ENCODE assay signal across 35 mouse cellular contexts in genomic region chr8:12445258-12445657, GRCm38 (mm10). TPM values are rescaled to one million over a fixed set of nuclear protein-coding genes. Genes with fewer than 3 reads are reported as not detected.
"Had no signal": no experiment of that assay in that cellular context is flagged by ENCODE, and none has a peak within 500 bp of the region (broad histone marks: within the 10 kb centered on the region; RNA-seq: fewer than 3 reads in every experiment).

No protein-coding gene starts in this region.

- H3K27ac ChIP-seq: heart, adult 2 months; heart, embryonic 13.5 days; heart, embryonic 15.5 days; hindbrain, embryonic 13.5 days; hindbrain, embryonic 15.5 days; hindbrain, postnatal 0 days; kidney, embryonic 15.5 days; kidney, postnatal 0 days; layer of hippocampus, adult 2 months; left cerebral cortex, adult 2 months; limb, embryonic 10.5 days; limb, embryonic 12.5 days; liver, embryonic 13.5 days; liver, embryonic 15.5 days had no signal

- H3K9me3 ChIP-seq: heart, embryonic 13.5 days; heart, embryonic 15.5 days; hindbrain, embryonic 13.5 days; hindbrain, embryonic 15.5 days; limb, embryonic 10.5 days; liver, embryonic 13.5 days; liver, embryonic 15.5 days had no signal

- H3K4me3 ChIP-seq: heart, adult 2 months; heart, embryonic 13.5 days; heart, embryonic 15.5 days; layer of hippocampus, adult 2 months; left cerebral cortex, adult 2 months; limb, embryonic 12.5 days; liver, embryonic 13.5 days; liver, embryonic 15.5 days had no signal

- H3K9ac ChIP-seq: heart, embryonic 13.5 days; heart, embryonic 15.5 days; kidney, embryonic 15.5 days; liver, embryonic 13.5 days; liver, embryonic 15.5 days had no signal

- H3K4me2 ChIP-seq: liver, embryonic 11.5 days; liver, embryonic 13.5 days; liver, embryonic 15.5 days had no signal

- DNase-seq: gastrocnemius, postnatal 14 days; gastrocnemius, postnatal 36 days; heart, adult 11 months; heart, adult 2 months; heart, postnatal 14 days; heart, postnatal 36 days; kidney, adult 11 months; kidney, adult 2 months; kidney, adult 9 months; kidney, postnatal 14 days; kidney, postnatal 36 days; liver; liver, embryonic 13.5 days had no signal

- H3K36me3 ChIP-seq: heart, embryonic 13.5 days; heart, embryonic 15.5 days; hindbrain, embryonic 13.5 days; hindbrain, embryonic 15.5 days; kidney, embryonic 15.5 days; limb, embryonic 10.5 days; limb, embryonic 12.5 days; liver, embryonic 13.5 days; liver, embryonic 15.5 days had no signal

- ATAC-seq: intestine, embryonic 16.5 days had no signal

- H3K4me1 ChIP-seq: heart, embryonic 13.5 days; liver, embryonic 13.5 days; liver, embryonic 15.5 days had no signal

RNA-seq across cellular contexts. Expression of gene Sox1, which starts 50.2 kb away (rescaled TPM):
- total RNA-seq: gastrocnemius, adult 18-20 months; gastrocnemius, adult 8-10 months; gastrocnemius, postnatal 14 days; gastrocnemius, postnatal 36 days; heart, adult 2 months; heart, postnatal 14 days; heart, postnatal 36 days; hematopoietic stem cell, adult 5-6 weeks had no signal
- polyA plus RNA-seq: gonadal fat pad, adult 2 months; heart, adult 2 months; heart, embryonic 11.5 days; heart, embryonic 13.5 days; heart, embryonic 15.5 days; heart, postnatal 0 days; intestine, embryonic 14.5 days; intestine, embryonic 16.5 days; kidney, adult 2 months; kidney, embryonic 15.5 days; kidney, postnatal 0 days; large intestine, adult 2 months; limb, embryonic 10.5 days; limb, embryonic 12.5 days; liver, embryonic 11.5 days; liver, embryonic 13.5 days; liver, embryonic 15.5 days had no signal
